Mouse (Mus musculus) midbrain, embryonic 11.5 days (tissue): ENCODE data around the gene Gclc. TPM values are rescaled to one million over a fixed set of nuclear protein-coding genes. Genes with fewer than 3 reads are reported as not detected.

Experiments
- ATAC-seq: fragments of 200-750 bp; cut with Nextera tagmentation; 2 replicates; pipeline ENCODE4 v1.8.0; 2017; ENCODE audit warnings: moderate TSS enrichment, moderate library complexity; ENCODE audit not compliant: low FRiP score
- DNase-seq: peaks from one replicate; pipeline ENCODE4 v3.0.0; 2015; ENCODE audit warnings: low spot score; ENCODE audit errors: missing footprints
- H3K27ac ChIP-seq: fragments of 300-500 bp; sonication (generic); 2 replicates; pipeline ENCODE4 v1.5.1; 2014; ENCODE audit warnings: low read depth, low read length
- H3K27me3 ChIP-seq: fragments of 300-500 bp; sonication (generic); 2 replicates; pipeline ENCODE4 v1.6.1; 2014; ENCODE audit warnings: mild to moderate bottlenecking, low read length, moderate library complexity, mixed read lengths; ENCODE audit not compliant: control insufficient read depth, insufficient read depth
- H3K36me3 ChIP-seq: fragments of 300-500 bp; sonication (generic); 2 replicates; pipeline ENCODE4 v1.6.1; 2014; ENCODE audit warnings: mild to moderate bottlenecking, low read length, moderate library complexity, mixed read lengths; ENCODE audit not compliant: control insufficient read depth, insufficient read depth
- H3K4me1 ChIP-seq: fragments of 300-500 bp; sonication (generic); 2 replicates; pipeline ENCODE4 v1.6.1; 2014; ENCODE audit warnings: low read length; ENCODE audit not compliant: control insufficient read depth, insufficient read depth
- H3K4me2 ChIP-seq: fragments of 300-500 bp; sonication (generic); 2 replicates; pipeline ENCODE4 v1.6.1; 2014; ENCODE audit warnings: mild to moderate bottlenecking, moderate library complexity
- H3K4me3 ChIP-seq: fragments of 300-500 bp; sonication (generic); 2 replicates; pipeline ENCODE4 v1.5.1; 2014; ENCODE audit warnings: low read depth, low read length
- H3K9ac ChIP-seq: fragments of 300-500 bp; sonication (generic); 2 replicates; pipeline ENCODE4 v1.6.1; 2014; ENCODE audit warnings: low read length
- H3K9me3 ChIP-seq: fragments of 300-500 bp; sonication (generic); 2 replicates; pipeline ENCODE4 v1.6.1; 2016; ENCODE audit warnings: low read length; ENCODE audit not compliant: control insufficient read depth
- WGBS: fragments of 180-500 bp; shearing (Covaris S2); extraction: QIAGEN DNeasy Blood & Tissue Kit; methylation state at CpG from one replicate; pipeline ENCODE4 v1.1.7; 2014; 5-methylcytosine and 5-hydroxymethylcytosine counted together
- polyA plus RNA-seq: library from polyadenylated mRNA; unstranded; fragments of >200 nt; fragmentation: Nextera tagmentation; extraction: Ambion mirVana; gene quantifications from 2 replicates; pipeline ENCODE4 v1.2.1, GENCODE M21; 2014

Gene Gclc
- polyA plus RNA-seq, 1 experiment from 2014 or later = 21.0 TPM

GRCm38 (mm10) chr9:77787936-77788335 is 33.6 kb downstream of the Gclc start:
- no peak overlapping the region for H3K4me3 ChIP-seq
- H3K4me1 ChIP-seq = no peaks in the 10 kb centered on the region
- ATAC-seq (no peak), DNase-seq (no peak)
- H3K27ac ChIP-seq = no peak overlapping the region
- H3K9ac ChIP-seq = no peak overlapping the region
- no peaks in the 10 kb centered on the region for H3K27me3 ChIP-seq
- no peak overlapping the region for H3K4me2 ChIP-seq
- H3K9me3 ChIP-seq = no peaks in the 10 kb centered on the region
- 91% methylated on average over 7 of the region's 7 CpGs for WGBS
- H3K36me3 ChIP-seq = peaks cover 10% of the 10 kb centered on the region; the same call in 1 of the 2 replicates

DNA sequence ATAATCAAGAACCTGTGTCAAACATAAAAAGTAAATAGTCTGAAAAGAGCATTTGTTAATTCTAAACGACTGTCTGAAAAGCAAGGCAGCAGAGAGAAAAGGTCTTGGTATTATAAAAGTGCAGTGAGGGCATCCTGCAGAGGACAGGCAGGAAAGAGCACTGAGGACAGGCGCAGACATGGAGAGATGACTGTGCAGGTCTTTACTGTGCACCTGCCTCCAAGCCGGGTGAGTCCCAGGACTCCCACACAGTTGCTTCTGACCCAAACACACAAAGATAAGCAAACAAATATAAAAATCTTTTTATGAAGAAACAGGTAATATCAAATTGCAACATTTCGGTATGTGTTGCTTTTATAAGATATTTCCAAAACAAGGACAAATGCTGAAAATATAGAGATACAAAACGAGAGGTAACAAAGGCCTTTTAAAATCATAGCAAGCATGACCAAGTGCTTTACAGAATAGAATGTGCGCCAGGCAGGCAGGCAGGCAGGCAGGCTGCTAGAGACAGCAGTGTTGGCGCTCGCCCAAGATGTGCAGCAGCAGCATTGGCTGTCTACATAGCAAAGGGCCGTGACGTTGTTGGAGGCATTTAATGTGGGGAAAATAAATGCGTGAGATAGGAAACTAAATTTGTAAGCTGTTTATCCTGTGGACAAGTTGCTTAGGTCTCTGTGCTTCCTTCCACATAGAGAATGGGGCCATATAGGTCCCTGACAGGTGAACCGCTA is 35.4 kb downstream of the Gclc start:
- DNase-seq = no peak
- no peaks in the 10 kb centered on the region for H3K9me3 ChIP-seq

DNA sequence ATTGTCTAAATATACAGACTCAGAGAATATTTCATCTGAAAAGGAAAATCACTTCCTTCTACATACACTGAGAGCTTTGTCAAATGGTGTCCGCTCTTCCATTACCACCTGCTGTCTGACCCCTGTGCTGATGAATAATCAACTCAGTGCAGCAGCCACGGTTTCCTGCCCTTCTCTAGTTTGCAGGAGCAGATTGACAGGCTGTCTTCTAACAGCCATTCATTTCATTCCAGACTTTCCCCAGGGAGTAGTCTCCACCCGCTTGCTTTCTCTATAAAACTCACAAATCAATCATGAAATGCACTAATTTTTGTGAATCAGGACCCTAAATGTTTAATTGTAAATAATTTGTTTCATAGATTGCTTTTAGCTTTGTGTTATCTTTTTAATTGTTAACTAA is 39.5 kb downstream of the Gclc start:
- Histone ChIP-seq H3K4me1 (no peaks in the 10 kb centered on the region), H3K4me3 (no peak overlapping the region), H3K9me3 (no peaks in the 10 kb centered on the region), H3K27ac (no peak overlapping the region), H3K27me3 (no peaks in the 10 kb centered on the region), H3K36me3 (peaks cover 6% of the 10 kb centered on the region; the same call in 1 of the 2 replicates), H3K9ac (no peak overlapping the region), H3K4me2 (no peak overlapping the region)
- DNase-seq = peak; percentile 54
- WGBS = 58% methylated on average over 3 of the region's 3 CpGs
- ATAC-seq = peak; percentile 55; the same call in 1 of the 2 replicates

More for the DNA sequence above, 35.4 kb downstream of the Gclc start:
- WGBS = 90% methylated on average over 12 of the region's 12 CpGs
- Histone ChIP-seq H3K4me3 (no peak overlapping the region), H3K27ac (no peak overlapping the region), H3K27me3 (no peaks in the 10 kb centered on the region), H3K9ac (no peak overlapping the region), H3K4me2 (no peak overlapping the region), H3K36me3 (peaks cover 14% of the 10 kb centered on the region; the same call in 1 of the 2 replicates), H3K4me1 (no peaks in the 10 kb centered on the region)
- ATAC-seq = no peak

GRCm38 (mm10) chr9:77802461-77802860 is 48.1 kb downstream of the Gclc start:
- peak; percentile 88 for DNase-seq
- Histone ChIP-seq H3K36me3 (no peaks in the 10 kb centered on the region), H3K4me1 (no peaks in the 10 kb centered on the region), H3K4me3 (no peak overlapping the region), H3K27me3 (no peaks in the 10 kb centered on the region), H3K27ac (no peak overlapping the region), H3K9ac (no peak overlapping the region), H3K4me2 (no peak overlapping the region), H3K9me3 (no peaks in the 10 kb centered on the region)
- WGBS = 56% methylated on average over 7 of the region's 7 CpGs
- ATAC-seq = no peak

- Histone ChIP-seq H3K4me2 (peak overlapping the region; percentile 32; the same call in 1 of the 2 replicates), H3K9ac (peak overlapping the region; percentile 44; the same call in 1 of the 2 replicates), H3K36me3 (no peaks in the 10 kb centered on the region), H3K4me3 (no peak overlapping the region), H3K27me3 (no peaks in the 10 kb centered on the region), H3K9me3 (no peaks in the 10 kb centered on the region), H3K4me1 (no peaks in the 10 kb centered on the region), H3K27ac (no peak overlapping the region)
- WGBS = 44% methylated on average over 3 of the region's 3 CpGs
- DNase-seq (no peak), ATAC-seq (peak; percentile 72)
Observed at GRCm38 (mm10) chr9:77806426-77806825, 52.1 kb downstream of the Gclc start.

- H3K9ac ChIP-seq = peak overlapping the region; percentile 44; the same call in 1 of the 2 replicates
- no peak overlapping the region for H3K27ac ChIP-seq
Observed at GRCm38 (mm10) chr9:77806842-77807668, 52.7 kb downstream of the Gclc start.

DNA sequence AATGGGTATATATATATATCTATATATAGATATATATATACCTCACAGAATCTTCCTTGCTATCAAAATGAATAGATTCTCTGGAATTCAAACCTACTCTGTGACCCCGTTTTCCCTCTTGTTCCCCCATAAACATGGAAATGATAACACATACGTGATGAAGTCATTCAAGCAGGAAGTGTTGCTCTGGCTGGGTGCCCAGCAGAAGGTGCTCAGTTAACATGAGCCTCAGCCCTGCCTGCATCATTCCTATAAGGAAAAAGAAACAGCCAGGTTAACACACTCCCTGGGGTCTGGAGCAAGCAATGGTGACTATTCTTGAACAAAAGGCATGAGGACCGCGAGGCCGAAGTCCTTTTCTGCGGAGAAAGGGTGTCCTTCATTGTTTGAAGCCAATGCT is 54.1 kb downstream of the Gclc start:
- DNase-seq (no peak), ATAC-seq (no peak)
- no peak overlapping the region for H3K9ac ChIP-seq
- no peak overlapping the region for H3K27ac ChIP-seq
- no peaks in the 10 kb centered on the region for H3K27me3 ChIP-seq
- no peaks in the 10 kb centered on the region for H3K36me3 ChIP-seq
- no peaks in the 10 kb centered on the region for H3K9me3 ChIP-seq
- H3K4me2 ChIP-seq = no peak overlapping the region
- no peaks in the 10 kb centered on the region for H3K4me1 ChIP-seq
- H3K4me3 ChIP-seq = no peak overlapping the region
- WGBS = 86% methylated on average over 6 of the region's 6 CpGs

More at GRCm38 (mm10) chr9:77806842-77807668, 52.7 kb downstream of the Gclc start:
- peak; percentile 79 for ATAC-seq
- Histone ChIP-seq H3K4me1 (no peaks in the 10 kb centered on the region), H3K36me3 (no peaks in the 10 kb centered on the region), H3K9me3 (no peaks in the 10 kb centered on the region), H3K4me3 (no peak overlapping the region), H3K27me3 (no peaks in the 10 kb centered on the region), H3K4me2 (peak overlapping the region; percentile 32; the same call in 1 of the 2 replicates)
- peak; percentile 98 for DNase-seq
- WGBS = 30% methylated on average over 12 of the region's 12 CpGs

GRCm38 (mm10) chr9:77818858-77819257 is 64.5 kb downstream of the Gclc start:
- no peak for ATAC-seq
- no peak overlapping the region for H3K4me3 ChIP-seq

DNA sequence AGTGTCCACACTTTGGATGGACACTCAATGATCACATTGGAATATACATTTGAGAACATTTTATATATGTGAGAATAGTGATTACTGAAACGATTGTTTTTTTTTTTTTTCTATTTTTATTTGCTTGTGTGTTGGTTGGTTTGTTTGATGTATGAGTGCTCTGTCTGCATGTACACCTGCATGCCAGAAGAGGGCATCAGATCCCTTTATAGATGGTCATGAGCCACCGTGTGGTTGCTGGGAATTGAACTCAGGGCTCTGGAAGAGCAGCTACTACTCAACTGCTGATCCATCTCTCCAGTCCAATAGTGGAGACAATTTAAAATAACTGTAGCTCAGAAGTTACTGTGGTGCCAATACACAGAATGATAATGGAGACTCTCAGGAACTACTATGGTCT is 65.0 kb downstream of the Gclc start:
- H3K4me1 ChIP-seq = no peaks in the 10 kb centered on the region
- 73% methylated on average over 2 of the region's 2 CpGs for WGBS
- ATAC-seq (no peak), DNase-seq (no peak)
- H3K9me3 ChIP-seq = no peaks in the 10 kb centered on the region
- H3K4me2 ChIP-seq = no peak overlapping the region
- H3K27me3 ChIP-seq = no peaks in the 10 kb centered on the region
- no peak overlapping the region for H3K27ac ChIP-seq
- no peak overlapping the region for H3K9ac ChIP-seq
- H3K4me3 ChIP-seq = no peak overlapping the region
- no peaks in the 10 kb centered on the region for H3K36me3 ChIP-seq

More at GRCm38 (mm10) chr9:77818858-77819257, 64.5 kb downstream of the Gclc start:
- 68% methylated on average over 7 of the region's 7 CpGs for WGBS
- Histone ChIP-seq H3K27me3 (no peaks in the 10 kb centered on the region), H3K9ac (no peak overlapping the region), H3K9me3 (no peaks in the 10 kb centered on the region), H3K4me2 (no peak overlapping the region), H3K27ac (no peak overlapping the region), H3K4me1 (no peaks in the 10 kb centered on the region), H3K36me3 (no peaks in the 10 kb centered on the region)
- no peak for DNase-seq
